Mouse (Mus musculus) liver, embryonic 14.5 days (tissue): ENCODE data around the gene Fam118a.

Experiments
- CTCF ChIP-seq: IDR thresholded peaks from 2 replicates; pipeline ENCODE4 v1.5.1; 2016; ENCODE audit warnings: antibody characterized with exemption, low read depth, control low read depth
- EP300 ChIP-seq: IDR thresholded peaks from 2 replicates; pipeline ENCODE4 v1.6.1; 2016; ENCODE audit warnings: antibody characterized with exemption, low read depth

GRCm38 (mm10) chr15:85054098-85054497 is 25.4 kb downstream of the Fam118a start:
- TF ChIP-seq CTCF: no peak
- no peak for TF ChIP-seq EP300
